Mouse (Mus musculus) midbrain, postnatal 0 days (tissue): ENCODE data around the gene Plin4. TPM values are rescaled to one million over a fixed set of nuclear protein-coding genes. Genes with fewer than 3 reads are reported as not detected.

Source experiments
- ATAC-seq: fragments of 200-750 bp; cut with Nextera tagmentation; 2 replicates; pipeline ENCODE4 v1.8.0; 2017; ENCODE audit warnings: moderate number of reproducible peaks, mild to moderate bottlenecking, moderate TSS enrichment, moderate library complexity; ENCODE audit not compliant: low FRiP score
- DNase-seq: peaks from one replicate; pipeline ENCODE4 v3.0.0-alpha.2; 2015; ENCODE audit warnings: low spot score
- H3K27ac ChIP-seq: fragments of 300-500 bp; sonication (generic); 2 replicates; pipeline ENCODE4 v1.5.1; 2014; ENCODE audit warnings: low read depth, mild to moderate bottlenecking, low read length, mixed read lengths
- H3K27me3 ChIP-seq: fragments of 300-500 bp; sonication (generic); 2 replicates; pipeline ENCODE4 v1.6.1; 2014; ENCODE audit warnings: low read length, control low read depth, mixed read lengths; ENCODE audit not compliant: insufficient read depth
- H3K36me3 ChIP-seq: fragments of 300-500 bp; sonication (generic); 2 replicates; pipeline ENCODE4 v1.6.1; 2014; ENCODE audit warnings: low read length, control low read depth, mixed read lengths; ENCODE audit not compliant: insufficient read depth
- H3K4me1 ChIP-seq: fragments of 300-500 bp; sonication (generic); 2 replicates; pipeline ENCODE4 v1.6.1; 2014; ENCODE audit warnings: mild to moderate bottlenecking, control low read depth, antibody characterized with exemption, low read length, mixed read lengths; ENCODE audit not compliant: insufficient read depth
- H3K4me2 ChIP-seq: fragments of 300-500 bp; sonication (generic); 2 replicates; pipeline ENCODE4 v1.6.1; 2014; ENCODE audit warnings: low read depth, mild to moderate bottlenecking, low read length, mixed read lengths; ENCODE audit not compliant: poor library complexity, severe bottlenecking
- H3K4me3 ChIP-seq: fragments of 300-500 bp; sonication (generic); 2 replicates; pipeline ENCODE4 v1.5.1; 2014; ENCODE audit warnings: low read depth, mild to moderate bottlenecking, low read length, moderate library complexity
- H3K9ac ChIP-seq: fragments of 300-500 bp; sonication (generic); replicated peaks from 2 replicates; pipeline ENCODE4 v1.6.1; 2014; ENCODE audit warnings: mild to moderate bottlenecking, low read length, moderate library complexity, mixed read lengths; ENCODE audit not compliant: poor library complexity, severe bottlenecking
- H3K9me3 ChIP-seq: fragments of 300-500 bp; sonication (generic); 2 replicates; pipeline ENCODE4 v1.6.1; 2016; ENCODE audit warnings: low read length, control low read depth
- CTCF ChIP-seq: IDR thresholded peaks from 2 replicates; pipeline ENCODE4 v1.5.1; 2016; ENCODE audit warnings: antibody characterized with exemption, mild to moderate bottlenecking
- WGBS: fragments of 180-500 bp; shearing (Covaris S2); extraction: QIAGEN DNeasy Blood & Tissue Kit; methylation state at CpG from one replicate; pipeline ENCODE4 v1.1.7; 2014; 5-methylcytosine and 5-hydroxymethylcytosine counted together
- polyA plus RNA-seq: library from polyadenylated mRNA; unstranded; fragments of >200 nt; fragmentation: Nextera tagmentation; extraction: Ambion mirVana; gene quantifications from 2 replicates; pipeline ENCODE4 v1.2.1, GENCODE M21; 2015
- total RNA-seq: library from RNA; depleted of rRNA; stranded (reverse); fragments of >200 nt; gene quantifications from 2 replicates; pipeline ENCODE4 v1.2.3, GENCODE M21; 2014; rRNA removed

Plin4 gene
- total RNA-seq = 0.42 and 0.55 TPM in 2 replicates
- 0.04 and 0.05 TPM in 2 replicates for polyA plus RNA-seq

DNA sequence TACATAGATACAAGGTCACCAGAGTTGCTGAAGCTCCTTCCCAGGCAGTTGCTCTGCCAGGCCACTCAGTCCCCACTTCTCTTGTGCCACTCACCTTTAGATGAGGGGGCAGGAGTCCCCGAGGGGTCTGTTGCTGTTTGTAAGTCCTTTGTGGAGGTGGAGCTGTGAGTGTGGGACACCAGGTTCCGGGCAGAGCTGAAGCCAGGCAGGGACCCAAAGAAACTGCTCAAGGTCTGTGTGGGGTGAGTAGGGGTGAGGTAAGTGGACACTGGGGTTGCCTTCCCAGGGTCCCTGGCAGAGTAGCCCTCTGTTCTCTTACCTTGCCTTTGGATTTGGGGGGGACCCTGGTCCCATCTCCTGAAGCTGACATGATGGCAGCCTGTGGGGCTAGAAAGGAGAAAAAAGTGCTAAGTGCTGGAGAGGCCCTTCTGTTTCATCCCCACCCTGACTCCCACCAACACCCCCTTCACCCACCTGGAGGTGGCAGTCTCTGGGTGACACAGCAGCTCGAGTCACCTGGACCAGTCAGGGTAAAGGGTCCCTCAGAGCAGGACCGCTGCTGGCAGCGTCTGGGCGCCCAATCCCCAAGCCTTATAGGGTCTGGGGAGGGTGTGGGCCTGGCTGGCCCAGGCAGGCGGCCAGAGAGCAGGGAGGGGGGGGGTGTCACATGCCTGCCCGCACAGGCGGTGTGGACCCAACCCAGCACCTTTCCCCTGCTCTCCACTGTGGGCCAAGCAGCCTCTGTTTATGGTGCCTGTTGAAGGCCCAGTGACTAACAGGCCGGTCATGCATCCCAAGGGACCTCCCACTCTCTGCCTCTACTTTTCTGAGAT, at the start of gene Plin4:
TSS of gene Plin4 (minus strand) at position 585 of the 833 bp plus-strand sequence.
- no peak within 1 kb of the TSS for H3K9ac ChIP-seq
- H3K36me3 ChIP-seq = no peaks in the 10 kb centered on the region
- 68% methylated on average over 10 of the region's 10 CpGs for WGBS
- TF ChIP-seq CTCF = no peak
- no peak within 1 kb of the TSS for H3K27ac ChIP-seq
- no peak for DNase-seq
- no peak within 1 kb of the TSS for H3K4me2 ChIP-seq
- H3K4me3 ChIP-seq = no peak within 1 kb of the TSS
- no peaks in the 10 kb centered on the region for H3K9me3 ChIP-seq
- no peaks in the 10 kb centered on the region for H3K4me1 ChIP-seq
- ATAC-seq = no peak
- H3K27me3 ChIP-seq = no peaks in the 10 kb centered on the region

DNA sequence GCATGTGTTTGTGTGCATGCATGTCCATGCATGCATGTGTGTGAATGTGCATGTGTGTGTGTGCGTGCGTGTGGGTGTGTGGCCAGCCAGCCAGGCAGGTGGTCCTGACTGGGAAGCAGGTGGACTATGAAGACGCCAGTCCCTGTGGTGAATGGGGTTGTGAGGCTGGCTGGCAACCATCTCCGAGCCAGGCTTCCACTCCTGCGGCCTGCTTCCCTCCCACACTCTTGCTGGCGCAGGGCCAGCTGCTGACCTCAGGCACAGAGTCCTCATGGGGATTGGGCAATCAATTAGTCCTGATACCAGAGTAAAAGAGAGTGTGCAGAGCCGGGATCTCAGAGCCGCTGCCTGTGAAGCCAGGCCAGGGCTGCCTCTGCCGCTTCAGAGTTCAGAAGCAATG, 44.0 kb upstream of the Plin4 start:
- Histone ChIP-seq H3K4me3 (no peak overlapping the region), H3K4me2 (no peak overlapping the region), H3K9ac (no peak overlapping the region), H3K27ac (no peak overlapping the region), H3K36me3 (no peaks in the 10 kb centered on the region), H3K9me3 (no peaks in the 10 kb centered on the region), H3K27me3 (0 out of 2 replicates have a peak, but pooled peaks cover 19% of the 10 kb centered on the region), H3K4me1 (peaks cover 11% of the 10 kb centered on the region; the same call in 1 of the 2 replicates)
- TF ChIP-seq CTCF = no peak
- no peak for ATAC-seq
- 25% methylated on average over 9 of the region's 9 CpGs for WGBS
- DNase-seq = peak; percentile 80

DNA sequence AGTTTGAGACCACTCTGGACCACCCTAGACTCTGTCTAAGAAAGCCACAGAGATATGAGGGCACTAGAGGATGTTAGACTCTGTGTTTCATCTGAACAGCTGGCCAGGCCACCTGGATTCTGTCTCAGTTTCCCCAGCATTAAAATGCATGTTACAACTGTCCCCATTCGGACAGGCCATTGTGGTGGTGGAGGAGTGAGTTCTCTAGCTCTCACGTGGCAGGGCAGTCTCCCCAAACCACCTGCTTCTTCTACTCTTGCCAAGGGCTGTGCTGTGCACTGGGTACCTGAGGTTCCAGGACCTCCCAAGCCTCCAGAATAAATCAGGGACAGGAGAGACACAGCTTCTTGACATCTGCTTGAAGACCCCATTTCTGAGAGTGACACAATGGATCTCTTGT, 40.3 kb upstream of the Plin4 start:
- no peak overlapping the region for H3K9ac ChIP-seq
- no peaks in the 10 kb centered on the region for H3K9me3 ChIP-seq
- no peak for ATAC-seq
- no peak for DNase-seq
- H3K36me3 ChIP-seq = no peaks in the 10 kb centered on the region
- no peak overlapping the region for H3K4me3 ChIP-seq
- H3K27ac ChIP-seq = no peak overlapping the region
- H3K4me2 ChIP-seq = no peak overlapping the region
- 53% methylated on average over 2 of the region's 2 CpGs for WGBS
- 0 out of 2 replicates have a peak, but pooled peaks cover 7% of the 10 kb centered on the region for H3K27me3 ChIP-seq
- peaks cover 12% of the 10 kb centered on the region; the same call in 1 of the 2 replicates for H3K4me1 ChIP-seq
- no peak for TF ChIP-seq CTCF

GRCm38 (mm10) chr17:56148790-56149618, 39.4 kb upstream of the Plin4 start:
- peak; percentile 47 for ATAC-seq
- Histone ChIP-seq H3K4me2 (peak overlapping the region; percentile 86), H3K4me1 (peaks cover 12% of the 10 kb centered on the region; the same call in 1 of the 2 replicates), H3K4me3 (peak overlapping the region; percentile 37), H3K9me3 (no peaks in the 10 kb centered on the region), H3K27me3 (0 out of 2 replicates have a peak, but pooled peaks cover 7% of the 10 kb centered on the region), H3K27ac (no peak overlapping the region), H3K36me3 (no peaks in the 10 kb centered on the region), H3K9ac (peak overlapping the region; percentile 70)
- WGBS = 1% methylated on average over 30 of the region's 30 CpGs
- DNase-seq = no peak
- no peak for TF ChIP-seq CTCF

DNA sequence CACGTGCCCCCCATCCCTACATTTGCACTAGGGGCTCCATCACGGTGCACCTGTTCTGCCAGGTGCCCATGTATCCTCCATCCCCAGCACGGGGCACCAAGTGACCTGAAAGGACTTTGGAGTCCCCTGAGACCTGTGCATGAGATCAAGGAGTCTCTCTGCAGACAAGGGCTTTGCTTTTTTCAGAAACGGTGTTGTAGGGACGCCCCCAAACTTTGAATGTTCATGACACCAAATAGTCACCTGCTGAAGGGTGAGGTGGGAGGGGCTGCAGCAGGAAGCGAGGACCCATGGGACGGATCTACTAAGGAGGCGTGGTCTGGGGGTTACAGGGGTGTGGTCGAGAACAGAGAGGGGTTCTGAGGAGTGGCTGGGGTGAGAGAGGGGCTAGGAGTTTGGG, 38.7 kb upstream of the Plin4 start:
- Histone ChIP-seq H3K36me3 (no peaks in the 10 kb centered on the region), H3K4me2 (peak overlapping the region; percentile 86), H3K9me3 (no peaks in the 10 kb centered on the region), H3K4me3 (peak overlapping the region; percentile 37), H3K27me3 (0 out of 2 replicates have a peak, but pooled peaks cover 7% of the 10 kb centered on the region), H3K9ac (peak overlapping the region; percentile 70), H3K4me1 (peaks cover 12% of the 10 kb centered on the region; the same call in 1 of the 2 replicates), H3K27ac (no peak overlapping the region)
- DNase-seq (no peak), ATAC-seq (0 out of 2 replicates have a peak, but pooled peaks have one; percentile 4)
- no peak for TF ChIP-seq CTCF
- 22% methylated on average over 9 of the region's 9 CpGs for WGBS
